Mouse (Mus musculus) small intestine, adult 2 months (tissue): ENCODE measurements around the gene Cyct.

Experiments used
- CTCF ChIP-seq: fragments of 200-500 bp; IDR thresholded peaks from 2 replicates; pipeline ENCODE4 v1.5.1; 2012; ENCODE audit warnings: low read depth, mild to moderate bottlenecking, control low read depth, inconsistent platforms, low read length, moderate library complexity, mixed read lengths; ENCODE audit not compliant: insufficient replicate concordance, insufficient read length; ENCODE audit errors: extremely low read depth
- POLR2A ChIP-seq: fragments of 200-500 bp; IDR thresholded peaks from 2 replicates; pipeline ENCODE4 v1.6.1; 2012; ENCODE audit warnings: low read depth, mild to moderate bottlenecking, control low read depth, inconsistent platforms, low read length, moderate library complexity

GRCm38 (mm10) chr2:76365811-76366210 is 5.6 kb upstream of the Cyct start:
- TF ChIP-seq CTCF: no peak
- TF ChIP-seq POLR2A: no peak
